Mouse (Mus musculus) forebrain, embryonic 12.5 days (tissue): ENCODE results near the gene Dock9. TPM values are rescaled to one million over a fixed set of nuclear protein-coding genes. Genes with fewer than 3 reads are reported as not detected.

Source experiments
- ATAC-seq: fragments of 200-750 bp; cut with Nextera tagmentation; 2 replicates; pipeline ENCODE4 v1.8.0; 2017; ENCODE audit warnings: moderate TSS enrichment; ENCODE audit not compliant: low FRiP score
- H3K27ac ChIP-seq: fragments of 300-500 bp; sonication (generic); 2 replicates; pipeline ENCODE4 v1.5.1; 2016; ENCODE audit warnings: mild to moderate bottlenecking
- H3K27me3 ChIP-seq: fragments of 300-500 bp; sonication (generic); 2 replicates; pipeline ENCODE4 v1.6.1; 2016; ENCODE audit warnings: mild to moderate bottlenecking
- H3K36me3 ChIP-seq: fragments of 300-500 bp; sonication (generic); replicated peaks from 2 replicates; pipeline ENCODE4 v1.6.1; 2016; ENCODE audit warnings: mild to moderate bottlenecking
- H3K4me1 ChIP-seq: fragments of 300-500 bp; sonication (generic); 2 replicates; pipeline ENCODE4 v1.6.1; 2016
- H3K4me2 ChIP-seq: fragments of 300-500 bp; sonication (generic); 2 replicates; pipeline ENCODE4 v1.6.1; 2016; ENCODE audit warnings: mild to moderate bottlenecking, moderate library complexity
- H3K4me3 ChIP-seq: fragments of 300-500 bp; sonication (generic); replicated peaks from 2 replicates; pipeline ENCODE4 v1.5.1; 2016; ENCODE audit warnings: mild to moderate bottlenecking
- H3K9ac ChIP-seq: fragments of 300-500 bp; sonication (generic); 2 replicates; pipeline ENCODE4 v1.6.1; 2016; ENCODE audit warnings: mild to moderate bottlenecking
- H3K9me3 ChIP-seq: fragments of 300-500 bp; sonication (generic); 2 replicates; pipeline ENCODE4 v1.6.1; 2016
- WGBS: fragments of 180-500 bp; shearing (Covaris S2); methylation state at CpG from one replicate; pipeline ENCODE4 v1.1.7; 2016; 5-methylcytosine and 5-hydroxymethylcytosine counted together
- polyA plus RNA-seq: library from polyadenylated mRNA; unstranded; fragments of >200 nt; fragmentation: Nextera tagmentation; extraction: Ambion mirVana; gene quantifications from 2 replicates; pipeline ENCODE4 v1.2.1, GENCODE M21; 2016

Gene Dock9
- polyA plus RNA-seq, 1 experiment from 2014 or later: 4.8 TPM

- H3K27me3 ChIP-seq: no peaks in the 10 kb centered on the region
- no peak overlapping the region for H3K9ac ChIP-seq
- no peak overlapping the region for H3K4me3 ChIP-seq
- no peaks in the 10 kb centered on the region for H3K9me3 ChIP-seq
- H3K4me1 ChIP-seq: no peaks in the 10 kb centered on the region
- ATAC-seq: no peak
- 84% methylated on average over 9 of the region's 9 CpGs for WGBS
- no peaks in the 10 kb centered on the region for H3K36me3 ChIP-seq
- no peak overlapping the region for H3K4me2 ChIP-seq
- no peak overlapping the region for H3K27ac ChIP-seq
Measured at GRCm38 (mm10) chr14:121530853-121531252, 266.8 kb downstream of the Dock9 start.

- no peak for ATAC-seq
- H3K4me3 ChIP-seq: no peak overlapping the region
- no peak overlapping the region for H3K9ac ChIP-seq
- H3K27ac ChIP-seq: no peak overlapping the region
- WGBS: 88% methylated on average over 3 of the region's 3 CpGs
- no peaks in the 10 kb centered on the region for H3K27me3 ChIP-seq
- H3K4me2 ChIP-seq: no peak overlapping the region
- H3K4me1 ChIP-seq: no peaks in the 10 kb centered on the region
- H3K9me3 ChIP-seq: no peaks in the 10 kb centered on the region
- no peaks in the 10 kb centered on the region for H3K36me3 ChIP-seq
Measured at GRCm38 (mm10) chr14:121527883-121528282, 269.8 kb downstream of the Dock9 start.

DNA sequence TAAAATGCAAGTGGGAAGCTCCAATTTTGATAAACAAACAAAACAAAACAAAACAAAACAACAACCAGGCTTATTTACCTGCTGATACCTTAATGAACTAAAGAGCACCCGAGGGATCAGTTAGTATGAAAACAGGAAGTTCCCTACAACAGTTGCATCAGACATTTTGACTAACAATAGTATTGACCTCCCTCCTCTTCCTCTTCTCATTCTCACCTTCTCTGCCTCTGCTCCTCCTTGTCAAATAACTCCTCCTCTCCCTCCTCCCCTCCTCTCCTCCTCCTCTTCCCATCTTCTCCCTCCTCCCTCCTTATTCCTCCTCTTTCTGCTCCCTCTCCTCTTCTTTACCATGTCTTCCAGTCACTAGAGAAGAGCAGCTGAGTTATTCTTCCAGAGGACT is 270.4 kb downstream of the Dock9 start:
- no peaks in the 10 kb centered on the region for H3K27me3 ChIP-seq

GRCm38 (mm10) chr14:121521709-121522108 is 275.9 kb downstream of the Dock9 start:
- ATAC-seq: no peak
- 89% methylated on average over 4 of the region's 4 CpGs for WGBS

More for the DNA sequence above, 270.4 kb downstream of the Dock9 start:
- no peak for ATAC-seq
- H3K36me3 ChIP-seq: no peaks in the 10 kb centered on the region
- no peaks in the 10 kb centered on the region for H3K9me3 ChIP-seq
- no peak overlapping the region for H3K4me2 ChIP-seq
- H3K4me3 ChIP-seq: no peak overlapping the region
- no peaks in the 10 kb centered on the region for H3K4me1 ChIP-seq
- 85% methylated on average over 1 of the region's 1 CpGs for WGBS
- no peak overlapping the region for H3K9ac ChIP-seq
- H3K27ac ChIP-seq: no peak overlapping the region

DNA sequence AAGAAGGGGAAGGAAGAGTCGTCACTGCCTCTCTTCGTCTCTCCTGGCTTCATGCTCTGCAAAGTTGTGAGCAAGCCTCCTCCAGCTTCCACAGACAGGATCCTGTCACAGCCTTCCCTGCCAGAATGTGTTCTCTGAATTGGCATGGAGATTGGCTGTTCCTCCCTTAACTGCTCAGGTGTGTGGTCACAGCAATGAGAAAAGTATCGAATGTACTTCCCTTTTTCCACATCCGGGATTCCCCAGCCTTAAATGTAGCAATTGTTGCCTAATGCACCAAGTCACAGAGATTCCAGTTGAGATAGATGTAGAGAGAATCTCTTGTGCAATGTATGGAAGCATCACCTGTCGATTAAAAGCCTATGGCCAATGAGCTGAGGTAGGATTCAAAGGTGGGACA is 280.8 kb downstream of the Dock9 start:
- Histone ChIP-seq H3K9ac (no peak overlapping the region), H3K27ac (no peak overlapping the region), H3K9me3 (no peaks in the 10 kb centered on the region), H3K36me3 (no peaks in the 10 kb centered on the region), H3K4me1 (no peaks in the 10 kb centered on the region), H3K4me2 (no peak overlapping the region), H3K4me3 (no peak overlapping the region), H3K27me3 (no peaks in the 10 kb centered on the region)
- ATAC-seq: no peak
- WGBS: 86% methylated on average over 5 of the region's 5 CpGs

More at GRCm38 (mm10) chr14:121521709-121522108, 275.9 kb downstream of the Dock9 start:
- H3K36me3 ChIP-seq: no peaks in the 10 kb centered on the region
- H3K4me1 ChIP-seq: no peaks in the 10 kb centered on the region
- no peaks in the 10 kb centered on the region for H3K9me3 ChIP-seq
- no peak overlapping the region for H3K27ac ChIP-seq
- H3K27me3 ChIP-seq: no peaks in the 10 kb centered on the region
- H3K4me3 ChIP-seq: no peak overlapping the region
- no peak overlapping the region for H3K9ac ChIP-seq
- H3K4me2 ChIP-seq: no peak overlapping the region

GRCm38 (mm10) chr14:121508929-121509328 is 288.7 kb downstream of the Dock9 start:
- H3K27me3 ChIP-seq: peaks cover 34% of the 10 kb centered on the region
- no peak overlapping the region for H3K27ac ChIP-seq
- peaks cover 9% of the 10 kb centered on the region for H3K4me1 ChIP-seq
- no peaks in the 10 kb centered on the region for H3K9me3 ChIP-seq
- no peak overlapping the region for H3K4me3 ChIP-seq
- no peak for ATAC-seq
- H3K9ac ChIP-seq: no peak overlapping the region
- no peaks in the 10 kb centered on the region for H3K36me3 ChIP-seq
- no peak overlapping the region for H3K4me2 ChIP-seq
- 74% methylated on average over 2 of the region's 2 CpGs for WGBS

- no peak for ATAC-seq
- peaks cover 39% of the 10 kb centered on the region for H3K27me3 ChIP-seq
- H3K4me3 ChIP-seq: no peak overlapping the region
- no peak overlapping the region for H3K4me2 ChIP-seq
- H3K9me3 ChIP-seq: no peaks in the 10 kb centered on the region
- no peaks in the 10 kb centered on the region for H3K36me3 ChIP-seq
- H3K9ac ChIP-seq: no peak overlapping the region
- H3K4me1 ChIP-seq: peaks cover 9% of the 10 kb centered on the region
- 20% methylated on average over 6 of the region's 6 CpGs for WGBS
- no peak overlapping the region for H3K27ac ChIP-seq
Measured at GRCm38 (mm10) chr14:121506336-121506735, 291.3 kb downstream of the Dock9 start.

GRCm38 (mm10) chr14:121505485-121505860 is 292.2 kb downstream of the Dock9 start:
- WGBS: 24% methylated on average over 9 of the region's 9 CpGs
- Histone ChIP-seq H3K27ac (no peak overlapping the region), H3K4me1 (peaks cover 9% of the 10 kb centered on the region), H3K27me3 (peaks cover 39% of the 10 kb centered on the region), H3K9me3 (no peaks in the 10 kb centered on the region), H3K36me3 (no peaks in the 10 kb centered on the region), H3K9ac (no peak overlapping the region), H3K4me3 (peak overlapping the region; percentile 7; the same call in 1 of the 2 replicates), H3K4me2 (peak overlapping the region; percentile 40)
- no peak for ATAC-seq

GRCm38 (mm10) chr14:121504781-121505484 is 292.7 kb downstream of the Dock9 start, which contains the start of gene Slc15a1:
Slc15a1 (minus strand) TSS chr14:121505252.
- no peak within 1 kb of the TSS for H3K27ac ChIP-seq

DNA sequence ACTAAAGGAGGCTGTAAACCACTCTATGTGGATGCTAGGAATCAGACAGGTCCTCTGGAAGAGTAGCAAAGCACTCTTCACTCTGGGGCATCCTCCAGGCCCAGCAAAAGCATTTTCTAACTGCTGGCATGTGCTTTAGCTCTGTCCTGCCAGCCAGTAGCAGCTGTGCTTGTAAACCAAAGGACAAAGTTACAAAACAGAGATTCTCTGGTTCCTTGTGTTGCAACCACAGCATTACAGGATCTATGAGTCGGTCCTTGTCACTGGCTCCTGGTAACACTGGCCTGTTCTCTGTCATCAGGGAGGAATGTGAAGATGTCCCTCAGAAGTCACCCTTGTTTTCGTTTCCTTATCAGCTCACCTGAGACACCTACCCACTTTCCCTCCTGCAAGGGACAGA is 297.1 kb downstream of the Dock9 start:
- Histone ChIP-seq H3K9ac (no peak overlapping the region), H3K4me2 (no peak overlapping the region), H3K9me3 (no peaks in the 10 kb centered on the region), H3K4me1 (peaks cover 9% of the 10 kb centered on the region), H3K27ac (no peak overlapping the region), H3K36me3 (no peaks in the 10 kb centered on the region), H3K27me3 (peaks cover 21% of the 10 kb centered on the region), H3K4me3 (no peak overlapping the region)
- ATAC-seq: no peak
- WGBS: 79% methylated on average over 2 of the region's 2 CpGs

More at GRCm38 (mm10) chr14:121504781-121505484, 292.7 kb downstream of the Dock9 start, which contains the start of gene Slc15a1:
- Histone ChIP-seq H3K4me2 (peak within 1 kb of the TSS; percentile 40), H3K4me3 (peak within 1 kb of the TSS; percentile 7), H3K27me3 (peaks cover 39% of the 10 kb centered on the region), H3K9me3 (no peaks in the 10 kb centered on the region), H3K9ac (no peak within 1 kb of the TSS), H3K36me3 (no peaks in the 10 kb centered on the region), H3K4me1 (peaks cover 9% of the 10 kb centered on the region)
- WGBS: 9% methylated on average over 33 of the region's 33 CpGs
- no peak for ATAC-seq

DNA sequence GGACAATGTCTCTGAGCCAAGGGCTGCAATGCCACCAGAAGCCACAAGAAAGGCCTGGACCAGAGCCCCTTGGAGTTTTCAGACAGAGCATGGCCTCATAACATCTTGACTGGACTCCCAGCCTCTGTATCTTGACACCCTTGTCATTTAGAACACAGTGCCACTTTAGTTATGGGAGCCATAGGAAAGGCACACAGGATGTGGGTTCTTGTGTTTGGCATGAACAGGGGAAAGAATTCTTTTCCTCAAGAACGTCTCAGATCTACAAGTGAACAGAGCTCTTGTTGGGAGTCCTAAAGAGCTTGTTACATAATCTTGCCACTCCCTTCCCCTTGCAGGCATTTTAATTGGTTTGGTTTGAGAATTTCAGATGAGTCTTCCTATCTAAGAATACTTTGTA is 297.9 kb downstream of the Dock9 start:
- ATAC-seq: no peak
- Histone ChIP-seq H3K4me1 (peaks cover 2% of the 10 kb centered on the region; the same call in 1 of the 2 replicates), H3K27ac (no peak overlapping the region), H3K4me2 (no peak overlapping the region), H3K4me3 (no peak overlapping the region), H3K9ac (no peak overlapping the region), H3K27me3 (peaks cover 13% of the 10 kb centered on the region), H3K36me3 (no peaks in the 10 kb centered on the region), H3K9me3 (no peaks in the 10 kb centered on the region)
- 77% methylated on average over 1 of the region's 1 CpGs for WGBS

DNA sequence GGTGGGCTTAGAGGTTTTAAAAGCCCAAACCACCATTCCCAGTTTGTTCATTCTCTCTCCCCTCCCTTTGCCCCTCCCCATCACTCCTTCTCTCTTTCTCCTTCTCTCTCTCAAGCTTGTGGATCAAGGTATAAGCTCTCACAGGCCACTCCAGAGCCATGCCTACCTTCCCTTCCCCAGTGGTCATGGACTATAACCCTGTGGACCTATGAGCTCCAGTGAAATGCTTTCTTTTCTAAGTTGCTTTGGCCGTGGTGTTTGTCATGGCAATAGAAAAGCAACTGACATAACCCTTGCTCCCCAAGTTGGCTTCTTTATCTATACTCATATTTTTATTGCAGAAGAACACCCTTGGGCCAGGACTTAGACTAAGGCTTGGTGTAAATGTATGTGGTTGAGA is 299.8 kb downstream of the Dock9 start:
- no peak overlapping the region for H3K4me3 ChIP-seq
- 81% methylated on average over 1 of the region's 1 CpGs for WGBS

GRCm38 (mm10) chr14:121495741-121496140 is 301.9 kb downstream of the Dock9 start:
- Histone ChIP-seq H3K9ac (no peak overlapping the region), H3K4me3 (no peak overlapping the region), H3K27me3 (no peaks in the 10 kb centered on the region), H3K27ac (no peak overlapping the region), H3K4me1 (peaks cover 9% of the 10 kb centered on the region), H3K9me3 (no peaks in the 10 kb centered on the region), H3K36me3 (no peaks in the 10 kb centered on the region), H3K4me2 (no peak overlapping the region)
- WGBS: 80% methylated on average over 4 of the region's 4 CpGs
- no peak for ATAC-seq

More for the DNA sequence above, 299.8 kb downstream of the Dock9 start:
- Histone ChIP-seq H3K36me3 (no peaks in the 10 kb centered on the region), H3K9me3 (no peaks in the 10 kb centered on the region), H3K27ac (no peak overlapping the region), H3K9ac (no peak overlapping the region), H3K4me2 (no peak overlapping the region), H3K27me3 (no peaks in the 10 kb centered on the region), H3K4me1 (peaks cover 3% of the 10 kb centered on the region)
- ATAC-seq: no peak
